Mouse (Mus musculus): ENCODE results near the gene Nucb2.
A peak's percentile ranks its signal among the peaks of the same experiment; 100 is the strongest.

Gene Nucb2

DNA sequence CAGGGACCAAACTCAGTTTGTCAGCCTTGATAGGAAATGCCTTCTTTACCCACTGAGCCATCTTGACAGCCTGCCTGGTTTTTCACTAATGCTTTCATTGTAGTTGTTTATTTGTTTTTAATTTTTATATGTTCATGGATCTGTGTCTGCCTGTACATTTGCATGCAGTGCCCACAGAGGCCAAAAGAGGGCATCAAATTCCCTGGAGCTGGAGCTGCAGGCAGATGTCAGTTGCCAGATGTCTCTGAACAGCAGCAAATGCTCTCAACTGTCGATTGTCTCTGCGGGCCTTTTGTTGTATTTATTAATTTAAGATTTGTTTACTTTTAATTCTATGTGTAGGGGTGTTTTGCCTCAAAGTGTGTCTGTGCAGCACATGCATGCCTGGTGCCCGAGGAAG is 15.6 kb downstream of the Nucb2 start:
- peak; percentile 43 for DNase-seq (ENCODE audit: low read depth, low spot score)

DNA sequence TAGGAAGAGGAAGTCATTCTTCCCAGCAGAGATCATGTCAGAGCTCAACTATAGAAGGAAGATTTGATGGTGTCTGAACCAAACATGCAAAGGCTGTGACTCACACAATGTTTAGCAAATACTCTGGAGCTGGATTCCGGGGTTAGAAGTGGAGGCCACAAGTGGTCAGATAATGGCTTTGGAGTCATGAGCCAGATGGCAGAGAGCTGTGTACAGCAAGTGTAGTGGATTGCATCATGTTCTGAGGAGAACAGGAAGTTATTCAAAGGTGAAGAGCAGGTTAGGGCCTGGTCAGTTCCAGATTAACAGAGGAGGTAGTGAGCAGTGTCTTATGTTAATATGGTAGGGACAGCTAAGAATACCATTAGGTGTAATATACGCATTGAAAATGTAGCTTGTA is 20.4 kb downstream of the Nucb2 start:
- no peak for DNase-seq (ENCODE audit: low read depth, low spot score)

DNA sequence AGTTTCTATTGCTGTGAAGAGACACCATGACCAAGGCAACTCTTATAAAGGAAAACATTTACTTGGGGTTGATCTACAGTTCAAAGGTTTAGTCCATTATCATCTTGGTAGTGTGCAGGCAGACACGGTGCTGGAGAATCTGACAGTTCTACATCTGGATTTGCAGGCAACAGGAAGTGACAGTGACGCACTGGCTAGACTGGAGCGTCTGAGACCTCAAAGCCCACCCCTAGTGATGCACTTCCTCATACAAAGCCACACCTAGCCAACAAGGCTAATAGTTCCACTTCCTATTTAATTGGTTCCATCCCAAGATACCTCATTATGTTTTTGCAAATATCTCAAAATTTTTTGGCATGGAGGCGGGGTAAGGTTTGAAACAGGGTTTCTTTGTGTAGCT is 25.6 kb downstream of the Nucb2 start:
- DNase-seq (ENCODE audit: low read depth, low spot score), result peak; percentile 42

DNA sequence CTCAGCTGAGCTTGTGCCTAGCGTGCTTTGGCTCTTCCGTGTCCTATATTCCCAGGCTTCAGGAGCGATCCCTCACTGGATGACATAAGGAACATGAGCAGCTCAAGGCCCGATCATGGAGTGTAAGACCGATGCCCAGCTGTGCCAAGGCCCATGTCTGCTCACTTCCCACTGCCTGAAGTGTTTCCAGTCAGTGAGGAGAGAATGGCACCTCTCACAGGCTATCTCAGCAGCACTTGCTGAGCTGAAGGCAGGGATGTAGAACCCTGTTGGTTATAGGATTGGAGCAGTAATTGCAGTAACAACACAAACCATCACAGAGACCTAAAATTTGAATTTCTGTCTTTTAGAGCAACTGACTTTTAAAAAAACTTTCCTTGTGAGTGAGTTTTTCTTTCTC is 26.3 kb downstream of the Nucb2 start:
- no peak for DNase-seq (ENCODE audit: low read depth, low spot score)

DNA sequence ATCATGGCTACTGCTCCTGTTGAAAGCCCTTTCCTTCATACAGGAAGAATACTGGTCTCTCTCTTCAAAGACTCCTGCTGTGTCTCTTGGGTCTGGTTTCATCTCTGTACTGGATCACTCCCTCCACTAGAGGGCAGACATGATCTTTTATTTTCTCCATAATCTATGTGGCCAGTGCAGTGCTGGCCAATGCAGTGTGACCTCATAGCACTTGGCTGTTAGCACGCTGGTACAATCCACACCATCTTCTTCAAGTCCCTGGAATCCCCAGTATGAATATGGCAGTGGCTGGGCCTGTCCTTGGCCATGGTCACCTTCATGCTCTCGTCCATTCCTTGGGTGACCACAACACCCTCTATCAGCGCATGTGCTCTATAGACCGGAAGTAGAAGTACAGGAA is 27.1 kb downstream of the Nucb2 start:
- DNase-seq (ENCODE audit: low read depth, low spot score), result peak; percentile 11

DNA sequence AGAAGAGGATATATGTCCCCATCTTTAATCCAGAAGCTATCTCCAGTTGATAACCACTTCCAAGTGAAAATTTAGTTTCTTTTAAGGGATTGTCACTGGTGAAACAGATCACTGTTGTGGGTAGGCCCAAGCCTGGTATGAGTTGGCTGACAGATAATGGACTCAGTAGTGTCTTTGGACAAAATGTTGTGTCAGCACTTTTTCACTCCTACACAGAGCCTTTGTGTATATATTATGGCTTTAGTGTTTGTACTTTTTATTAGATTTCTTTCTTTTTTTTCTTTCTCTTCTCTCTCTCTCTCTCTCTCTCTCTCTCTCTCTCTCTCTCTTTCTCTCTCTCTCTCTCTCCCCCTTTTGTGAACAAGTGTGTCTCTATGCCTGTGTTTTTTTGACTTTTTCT is 52.7 kb downstream of the Nucb2 start:
- no peak for DNase-seq (ENCODE audit: low read depth, low spot score)

DNA sequence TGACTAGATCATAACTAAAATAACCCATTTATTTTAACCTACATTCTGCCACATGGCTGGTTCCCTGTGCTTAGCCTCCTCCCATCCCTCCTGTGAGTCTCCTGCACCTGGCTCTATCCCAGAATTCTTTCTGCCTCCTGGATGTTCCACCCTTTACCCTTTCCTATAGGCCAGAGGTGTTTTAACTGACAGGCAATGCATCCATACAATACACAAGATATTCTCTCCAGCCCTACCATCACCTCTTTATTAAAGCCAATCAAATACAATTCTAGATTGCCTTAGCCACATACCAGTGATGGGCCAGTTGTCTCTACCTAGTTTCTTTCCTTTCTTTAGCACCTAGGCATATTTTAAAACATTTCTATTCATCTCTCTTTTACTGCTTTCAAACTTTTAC is 70.4 kb downstream of the Nucb2 start:
- no peak for DNase-seq (ENCODE audit: low read depth, low spot score)
